Mouse (Mus musculus) cerebellum, adult 11 months (tissue): ENCODE measurements around the gene Kmo.

Experiments used
- DNase-seq: peaks from one replicate; pipeline ENCODE4 v3.0.0; 2022

Kmo gene

DNA sequence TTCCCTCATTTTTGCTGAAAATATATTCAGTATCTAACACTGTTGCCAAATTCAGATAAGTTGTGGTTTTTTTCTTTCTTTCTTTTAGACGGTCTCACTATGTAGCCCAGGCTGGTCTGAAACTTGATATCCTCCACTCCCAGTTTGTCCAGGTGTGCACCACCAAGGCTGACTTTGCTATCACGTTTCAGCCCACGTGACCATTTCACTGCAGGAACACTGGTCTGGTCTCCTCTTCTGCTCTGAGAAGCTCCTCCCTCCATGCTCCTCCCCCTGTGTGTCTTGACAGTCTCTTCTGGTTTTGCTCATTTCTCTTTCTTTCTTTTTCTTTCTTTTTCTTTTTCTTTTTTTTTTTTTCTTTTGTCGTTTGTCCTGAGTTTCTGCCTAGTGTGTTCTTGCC, 79.6 kb downstream of the Kmo start:
- DNase-seq, result no peak

DNA sequence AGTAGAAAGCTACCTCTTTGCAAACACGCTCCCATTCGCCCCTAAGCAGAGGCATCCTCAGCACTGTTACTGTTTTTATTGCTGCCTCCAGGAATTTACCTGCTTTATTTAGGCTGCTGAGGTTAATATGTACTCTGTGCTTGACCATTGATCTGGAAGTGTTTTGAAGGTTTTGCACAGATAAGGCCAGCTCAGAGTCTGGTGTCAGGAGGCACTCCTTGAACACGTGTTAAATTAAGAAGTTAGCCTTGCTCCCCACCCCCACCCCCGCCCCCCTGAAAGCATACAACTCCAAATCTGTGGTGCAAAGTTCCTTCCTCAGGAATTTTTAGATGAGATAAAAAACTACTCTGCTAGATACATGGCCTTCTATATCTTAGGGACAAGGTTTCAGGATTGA, 81.0 kb downstream of the Kmo start:
- no peak for DNase-seq

DNA sequence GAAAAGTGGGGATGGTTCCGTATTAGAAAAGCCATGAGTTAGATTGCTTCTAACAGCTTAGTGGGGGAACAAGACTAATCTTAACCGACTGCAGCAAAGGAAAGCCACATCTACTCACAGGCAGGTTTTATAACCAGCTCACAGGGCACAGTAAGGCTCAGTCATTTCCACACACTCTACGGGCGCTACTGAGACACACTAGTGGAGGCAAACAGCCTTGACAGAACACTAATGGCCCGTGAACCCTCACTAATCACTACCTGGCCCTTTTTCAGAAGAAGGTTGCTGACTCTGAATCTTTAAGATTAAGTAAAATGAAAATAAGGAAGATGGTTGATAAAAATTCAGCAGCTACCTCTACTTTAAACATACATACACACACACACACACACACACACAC, 87.4 kb downstream of the Kmo start:
- DNase-seq, result no peak

DNA sequence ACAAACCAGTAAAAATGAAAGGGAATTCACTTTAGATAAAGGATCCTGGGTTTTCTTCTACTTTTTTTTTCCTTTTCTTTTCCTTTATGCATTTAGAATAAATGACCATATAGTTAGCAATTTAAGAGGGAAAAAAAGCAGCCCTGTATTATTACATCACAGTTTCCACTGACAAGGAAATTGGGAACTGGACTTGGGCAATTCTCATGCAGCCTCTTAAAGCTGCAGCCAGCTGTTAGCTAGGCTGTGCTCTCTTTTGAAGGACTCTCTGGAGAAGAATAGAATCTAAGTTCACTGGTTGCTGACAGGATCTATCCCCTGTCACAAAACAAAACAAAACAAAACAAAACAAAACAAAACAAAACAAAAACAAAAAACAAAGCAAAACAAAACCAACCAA, 87.8 kb downstream of the Kmo start:
- no peak for DNase-seq
